18 mouse cellular contexts compared by ENCODE assay signal in the genomic region with DNA sequence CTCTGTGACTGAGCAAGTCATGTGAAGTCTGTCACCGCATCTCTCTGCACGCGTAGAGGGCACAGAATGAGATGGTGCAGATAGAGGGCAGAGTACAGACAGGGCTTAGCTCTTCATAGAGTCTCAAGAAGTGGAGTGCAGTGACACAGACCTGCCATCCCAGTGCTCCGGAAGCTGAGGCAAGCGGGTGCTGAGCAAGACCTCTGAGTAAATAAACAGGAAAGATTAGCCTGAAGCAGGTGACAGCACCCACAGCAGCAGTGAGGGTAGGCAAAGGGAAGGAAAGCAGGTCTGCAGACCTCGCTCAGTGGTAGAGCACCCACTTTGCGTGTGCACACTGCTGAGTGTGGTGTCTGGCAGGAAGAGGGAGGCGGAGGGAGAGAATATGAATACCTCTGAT. TPM values are rescaled to one million over a fixed set of nuclear protein-coding genes. Genes with fewer than 3 reads are reported as not detected.
DNase-seq lines count a peak whose midpoint lies in the region; ATAC-seq and TF ChIP-seq lines count a peak whose summit lies in the region.
"Had no signal": no experiment of that assay in that cellular context is flagged by ENCODE, and none has a peak within 500 bp of the region (broad histone marks: within the 10 kb centered on the region; RNA-seq: fewer than 3 reads in every experiment).

No protein-coding gene starts in this region.

- no peaks in the 10 kb centered on the region for H3K9me3 ChIP-seq in liver, postnatal 0 days (ENCODE audit: low read length)
- no peaks in the 10 kb centered on the region for H3K9me3 ChIP-seq in liver, embryonic 12.5 days (replicated peaks)
- no peaks in the 10 kb centered on the region for H3K9me3 ChIP-seq in intestine, embryonic 16.5 days (ENCODE audit: control insufficient read depth, low read length)
- H3K9me3 ChIP-seq: forebrain, embryonic 13.5 days; heart, embryonic 15.5 days; hindbrain, embryonic 10.5 days; limb, embryonic 13.5 days; midbrain, embryonic 13.5 days had no signal

- no peak overlapping the region for H3K9ac ChIP-seq in liver, postnatal 0 days (replicated peaks)
- no peak overlapping the region for H3K9ac ChIP-seq in liver, embryonic 12.5 days
- no peak overlapping the region for H3K9ac ChIP-seq in intestine, embryonic 16.5 days (ENCODE audit: low read depth, low read length)
- H3K9ac ChIP-seq: forebrain, embryonic 13.5 days; heart, embryonic 15.5 days; limb, embryonic 13.5 days; midbrain, embryonic 13.5 days had no signal

- 54% methylated on average over 8 of the region's 8 CpGs for WGBS in liver, postnatal 0 days (ENCODE audit: insufficient replicate concordance)
- 60% methylated on average over 8 of the region's 8 CpGs for WGBS in liver, embryonic 12.5 days (ENCODE audit: insufficient replicate concordance)
- 72% methylated on average over 8 of the region's 8 CpGs for WGBS in intestine, embryonic 16.5 days

- no peaks in the 10 kb centered on the region for H3K27me3 ChIP-seq in liver, postnatal 0 days (ENCODE audit: insufficient read depth, low read length)
- H3K27me3 ChIP-seq in liver, embryonic 12.5 days (replicated peaks): no peaks in the 10 kb centered on the region
- H3K27me3 ChIP-seq in splenic B cell, adult 2 months (ENCODE audit: control insufficient read depth, insufficient read depth, low read length, poor library complexity, severe bottlenecking): no peaks in the 10 kb centered on the region
- H3K27me3 ChIP-seq in intestine, embryonic 16.5 days (replicated peaks; ENCODE audit: control insufficient read depth, insufficient read depth, low read length): no peaks in the 10 kb centered on the region
- H3K27me3 ChIP-seq: forebrain, embryonic 13.5 days; heart, embryonic 15.5 days; limb, embryonic 13.5 days; midbrain, embryonic 13.5 days had no signal

- no peak overlapping the region for H3K4me2 ChIP-seq in liver, postnatal 0 days (ENCODE audit: low read depth, low read length)
- no peak overlapping the region for H3K4me2 ChIP-seq in liver, embryonic 12.5 days
- no peak overlapping the region for H3K4me2 ChIP-seq in intestine, embryonic 16.5 days (ENCODE audit: low read depth, low read length)
- H3K4me2 ChIP-seq: forebrain, embryonic 13.5 days; heart, embryonic 15.5 days; limb, embryonic 13.5 days; midbrain, embryonic 13.5 days had no signal

- no peak for TF ChIP-seq EP300 in liver, postnatal 0 days (IDR thresholded peaks at IDR 0.05; ENCODE audit: low read depth)

- TF ChIP-seq CTCF in liver, postnatal 0 days (IDR thresholded peaks at IDR 0.05; ENCODE audit: low read depth): no peak

- no peak for DNase-seq in liver, postnatal 0 days
- peak; percentile 32 for DNase-seq in splenic B cell, adult 2 months (ENCODE audit: low read depth, low spot score)
- peak; percentile 26 for DNase-seq in yolk sac, embryonic 10.5 days (ENCODE audit: low spot score)
- no peak for DNase-seq in cerebellum, adult 18-20 months
- no peak for DNase-seq in frontal cortex, postnatal 36 days (ENCODE audit: low spot score in 2 of 2)
- DNase-seq: adrenal gland, postnatal 25 days; cerebellum, postnatal 10 days; embryo, embryonic 11 days; lung, postnatal 36 days had no signal

- H3K4me3 ChIP-seq in liver, postnatal 0 days (ENCODE audit: low read depth, low read length): no peak overlapping the region
- no peak overlapping the region for H3K4me3 ChIP-seq in liver, embryonic 12.5 days
- H3K4me3 ChIP-seq in intestine, embryonic 16.5 days (ENCODE audit: low read length): no peak overlapping the region
- H3K4me3 ChIP-seq: forebrain, embryonic 13.5 days; heart, embryonic 15.5 days; hindbrain, embryonic 10.5 days; limb, embryonic 13.5 days; midbrain, embryonic 13.5 days had no signal

- no peaks in the 10 kb centered on the region for H3K36me3 ChIP-seq in liver, postnatal 0 days (replicated peaks; ENCODE audit: insufficient read depth, low read length)
- H3K36me3 ChIP-seq in liver, embryonic 12.5 days: no peaks in the 10 kb centered on the region
- H3K36me3 ChIP-seq in splenic B cell, adult 2 months (ENCODE audit: control insufficient read depth, insufficient read depth, low read length, poor library complexity, severe bottlenecking): no peaks in the 10 kb centered on the region; the same call in 1 of the 2 replicates
- H3K36me3 ChIP-seq in intestine, embryonic 16.5 days (ENCODE audit: control insufficient read depth, insufficient read depth, low read length): no peaks in the 10 kb centered on the region
- H3K36me3 ChIP-seq: heart, embryonic 15.5 days; hindbrain, embryonic 10.5 days; limb, embryonic 13.5 days; midbrain, embryonic 13.5 days had no signal

- no peak for ATAC-seq in liver, postnatal 0 days
- no peak for ATAC-seq in liver, embryonic 12.5 days
- peak; percentile 68 for ATAC-seq in inflammation-experienced regulatory T-cells, adult 6 months
- no peak for ATAC-seq in intestine, embryonic 16.5 days
- ATAC-seq: forebrain, embryonic 13.5 days; intestine, postnatal 0 days; midbrain, embryonic 13.5 days had no signal

- H3K27ac ChIP-seq in liver, postnatal 0 days (ENCODE audit: low read depth): peak overlapping the region; percentile 8; the same call in 1 of the 2 replicates
- no peak overlapping the region for H3K27ac ChIP-seq in liver, embryonic 12.5 days
- H3K27ac ChIP-seq in intestine, embryonic 16.5 days (ENCODE audit: low read length): no peak overlapping the region
- H3K27ac ChIP-seq: forebrain, embryonic 13.5 days; heart, embryonic 15.5 days; hindbrain, embryonic 10.5 days; limb, embryonic 13.5 days; midbrain, embryonic 13.5 days had no signal

- no peaks in the 10 kb centered on the region for H3K4me1 ChIP-seq in liver, postnatal 0 days (ENCODE audit: insufficient read depth)
- no peaks in the 10 kb centered on the region for H3K4me1 ChIP-seq in liver, embryonic 12.5 days
- no peaks in the 10 kb centered on the region for H3K4me1 ChIP-seq in intestine, embryonic 16.5 days (ENCODE audit: control insufficient read depth, insufficient read depth, low read length)
- H3K4me1 ChIP-seq: forebrain, embryonic 13.5 days; heart, embryonic 15.5 days; hindbrain, embryonic 10.5 days; limb, embryonic 13.5 days; midbrain, embryonic 13.5 days had no signal

RNA-seq across cellular contexts. Expression of a gene that starts 15.7 kb away (rescaled TPM):
- 2.9 and 3.5 TPM in 2 replicates for polyA plus RNA-seq in liver, postnatal 0 days (2015; fragmentation: Nextera tagmentation; extraction: Ambion mirVana)
- polyA plus RNA-seq in liver, embryonic 12.5 days (2016; fragmentation: Nextera tagmentation; extraction: Ambion mirVana): 0.55 and 0.81 TPM in 2 replicates
- 100 to 1,000 TPM; 108 to 140 (median 136) TPM for polyA plus RNA-seq in inflammation-experienced regulatory T-cells, adult 6 months (2017; shearing (Covaris generic))
- 1.2 and 1.3 TPM in 2 replicates for polyA plus RNA-seq in intestine, embryonic 16.5 days (2015; fragmentation: Nextera tagmentation; extraction: Ambion mirVana)

Comparison
In these comparisons a context has a peak if more than half of its experiments do, and no peak if none do; other contexts are left out.
1. DNase-seq: peak in splenic B cell, adult 2 months (single experiment) and yolk sac, embryonic 10.5 days (single experiment); none in liver, postnatal 0 days (single experiment), cerebellum, adult 18-20 months (0 of 2) and frontal cortex, postnatal 36 days (0 of 2).
2. RNA of a gene that starts 15.7 kb away (polyA plus RNA-seq): 108 to 140 TPM in inflammation-experienced regulatory T-cells, adult 6 months; 2.9 to 3.5 TPM in liver, postnatal 0 days, 1.2 to 1.3 TPM in intestine, embryonic 16.5 days and 0.55 to 0.81 TPM in liver, embryonic 12.5 days; every median in the first group is over 10 times any median in the second.